Mouse (Mus musculus): ENCODE results near the gene Alpi. TPM values are rescaled to one million over a fixed set of nuclear protein-coding genes. Genes with fewer than 3 reads are reported as not detected.

Alpi gene
- total and polyA plus RNA-seq, 2 experiments, result 0.05 TPM; not detected in 1

DNA sequence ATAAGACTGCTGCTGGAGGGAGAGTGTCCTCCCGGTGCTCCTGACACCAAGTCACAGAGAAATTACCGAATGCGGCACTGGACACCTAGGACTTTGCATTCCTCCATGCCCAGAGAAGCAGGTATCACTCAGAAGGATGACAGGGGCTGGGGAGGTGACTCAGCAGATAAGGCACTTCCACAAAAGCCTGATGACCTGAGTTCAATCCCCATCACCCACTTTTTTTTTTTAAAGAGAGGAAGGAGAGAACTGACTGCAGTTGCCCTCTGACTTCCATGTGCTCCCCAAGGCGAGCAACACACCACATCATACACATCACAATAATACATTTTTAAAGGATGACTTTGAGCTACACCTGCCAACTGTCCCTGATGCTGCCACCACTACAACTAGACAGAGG lies 44.3 kb downstream of the Alpi start:
- Histone ChIP-seq H3K27ac (replicated peaks; ENCODE audit: insufficient read depth, low read depth, low read length) (no peak overlapping the region), H3K4me3 (ENCODE audit: insufficient read depth, low read depth, low read length) (no peak overlapping the region), H3K36me3 (ENCODE audit: control insufficient read depth, insufficient read depth, low read length) (no peaks in the 10 kb centered on the region), H3K27me3 (ENCODE audit: control insufficient read depth, insufficient read depth, low read length) (no peaks in the 10 kb centered on the region), H3K9ac (ENCODE audit: low read depth, low read length) (no peak overlapping the region), H3K79me2 (ENCODE audit: control insufficient read depth, insufficient read depth, low read length) (no peaks in the 10 kb centered on the region), H3K4me1 (ENCODE audit: control insufficient read depth, insufficient read depth, low read length) (no peaks in the 10 kb centered on the region)
- TF ChIP-seq CTCF (IDR thresholded peaks at IDR 0.05; ENCODE audit: low read depth, low read length) (no peak), POLR2A (IDR thresholded peaks at IDR 0.05; ENCODE audit: extremely low read depth, insufficient read depth, low read length) (no peak)
- 80% methylated on average over 4 of the region's 4 CpGs for WGBS
- no peak for DNase-seq (ENCODE audit: extremely low read depth, low read depth, low spot score)

DNA sequence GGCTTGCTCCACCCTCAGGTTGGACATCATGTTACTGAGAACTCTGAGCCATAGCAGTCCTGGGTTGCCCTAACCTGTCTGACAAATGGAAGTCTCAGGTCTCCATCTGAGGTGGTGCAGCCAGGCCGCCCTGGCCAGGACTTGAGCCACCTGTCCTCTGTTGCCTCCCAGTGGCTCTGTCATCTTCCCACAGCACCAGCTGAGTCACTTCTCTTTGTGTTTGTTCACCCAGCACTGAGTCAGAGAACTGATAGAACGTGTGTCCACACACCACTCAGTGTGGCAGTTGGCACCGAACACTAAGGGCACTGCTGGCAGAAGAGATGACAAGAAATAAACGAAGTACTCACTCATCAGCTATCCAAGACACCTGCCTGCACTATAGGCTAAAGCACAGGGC lies 50.0 kb downstream of the Alpi start:
- WGBS, result 82% methylated on average over 4 of the region's 4 CpGs
- Histone ChIP-seq H3K36me3 (ENCODE audit: control insufficient read depth, insufficient read depth, low read length) (no peaks in the 10 kb centered on the region), H3K4me1 (ENCODE audit: control insufficient read depth, insufficient read depth, low read length) (no peaks in the 10 kb centered on the region), H3K4me3 (ENCODE audit: insufficient read depth, low read depth, low read length) (no peak overlapping the region), H3K27me3 (ENCODE audit: control insufficient read depth, insufficient read depth, low read length) (no peaks in the 10 kb centered on the region), H3K9ac (ENCODE audit: low read depth, low read length) (no peak overlapping the region), H3K27ac (replicated peaks; ENCODE audit: insufficient read depth, low read depth, low read length) (no peak overlapping the region), H3K79me2 (ENCODE audit: control insufficient read depth, insufficient read depth, low read length) (no peaks in the 10 kb centered on the region)
- DNase-seq (ENCODE audit: extremely low read depth, low read depth, low spot score), result no peak
- TF ChIP-seq CTCF (IDR thresholded peaks at IDR 0.05; ENCODE audit: low read depth, low read length) (no peak), POLR2A (IDR thresholded peaks at IDR 0.05; ENCODE audit: extremely low read depth, insufficient read depth, low read length) (no peak)

DNA sequence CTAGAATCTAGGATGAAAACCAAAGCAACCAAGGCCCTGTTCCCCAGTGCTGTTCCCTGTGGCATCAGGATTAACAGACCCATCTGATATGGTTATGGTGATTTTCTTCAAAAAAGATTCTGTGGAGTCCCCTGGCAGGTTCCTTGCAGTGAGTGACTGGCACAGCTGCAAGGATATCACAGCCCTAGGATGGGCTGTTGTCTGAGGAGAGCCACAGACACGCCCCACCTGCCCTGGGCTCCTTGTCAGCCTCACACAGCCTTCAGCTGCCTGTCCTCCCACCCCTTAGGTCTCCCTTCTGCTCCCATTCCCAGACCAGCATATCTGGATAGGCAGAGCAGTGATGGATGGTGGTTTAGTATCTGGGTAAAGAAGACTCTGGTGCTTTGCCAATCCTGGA lies 50.7 kb downstream of the Alpi start:
- Histone ChIP-seq H3K9ac (ENCODE audit: low read depth, low read length) (no peak overlapping the region), H3K27me3 (ENCODE audit: control insufficient read depth, insufficient read depth, low read length) (no peaks in the 10 kb centered on the region), H3K36me3 (ENCODE audit: control insufficient read depth, insufficient read depth, low read length) (no peaks in the 10 kb centered on the region), H3K27ac (replicated peaks; ENCODE audit: insufficient read depth, low read depth, low read length) (no peak overlapping the region), H3K4me3 (ENCODE audit: insufficient read depth, low read depth, low read length) (no peak overlapping the region), H3K4me1 (ENCODE audit: control insufficient read depth, insufficient read depth, low read length) (no peaks in the 10 kb centered on the region), H3K79me2 (ENCODE audit: control insufficient read depth, insufficient read depth, low read length) (no peaks in the 10 kb centered on the region)
- no peak for TF ChIP-seq POLR2A (IDR thresholded peaks at IDR 0.05; ENCODE audit: extremely low read depth, insufficient read depth, low read length)
- no peak for TF ChIP-seq CTCF (IDR thresholded peaks at IDR 0.05; ENCODE audit: low read depth, low read length)
- DNase-seq (ENCODE audit: extremely low read depth, low read depth, low spot score), result no peak
- WGBS, result 96% methylated on average over 1 of the region's 1 CpGs

DNA sequence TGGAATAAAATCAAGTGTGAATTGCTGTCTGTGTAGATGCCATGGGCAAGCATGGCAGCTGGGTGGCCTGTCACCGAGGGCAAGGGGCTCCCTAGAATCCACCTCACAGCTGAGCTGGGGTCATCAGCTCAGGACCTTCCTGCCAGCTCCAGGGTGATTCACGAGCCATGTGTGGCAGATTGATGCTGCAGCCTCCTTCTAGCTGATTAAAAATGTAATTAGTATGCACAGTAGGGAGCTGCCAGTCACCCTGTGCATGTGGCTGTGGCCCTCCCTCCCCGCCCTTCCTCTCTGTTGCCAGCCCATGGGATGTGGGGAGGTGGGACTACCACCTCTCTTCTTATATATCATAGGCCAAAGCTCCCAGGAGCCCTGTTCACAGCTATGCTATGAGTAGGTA lies 51.3 kb downstream of the Alpi start:
- DNase-seq (ENCODE audit: extremely low read depth, low read depth, low spot score), result no peak
- Histone ChIP-seq H3K9ac (ENCODE audit: low read depth, low read length) (no peak overlapping the region), H3K27ac (replicated peaks; ENCODE audit: insufficient read depth, low read depth, low read length) (no peak overlapping the region), H3K36me3 (ENCODE audit: control insufficient read depth, insufficient read depth, low read length) (no peaks in the 10 kb centered on the region), H3K79me2 (ENCODE audit: control insufficient read depth, insufficient read depth, low read length) (no peaks in the 10 kb centered on the region), H3K4me1 (ENCODE audit: control insufficient read depth, insufficient read depth, low read length) (no peaks in the 10 kb centered on the region), H3K27me3 (ENCODE audit: control insufficient read depth, insufficient read depth, low read length) (no peaks in the 10 kb centered on the region), H3K4me3 (ENCODE audit: insufficient read depth, low read depth, low read length) (no peak overlapping the region)
- 90% methylated on average over 3 of the region's 3 CpGs for whole genome bisulfite sequencing
- TF ChIP-seq CTCF (IDR thresholded peaks at IDR 0.05; ENCODE audit: low read depth, low read length), result no peak
- TF ChIP-seq POLR2A (IDR thresholded peaks at IDR 0.05; ENCODE audit: extremely low read depth, insufficient read depth, low read length), result no peak

Other genes starting within 250 kb of the Alpi start
- gene Alppl2, start 11.7 kb downstream of the Alpi start, total RNA-seq (2014; rRNA removed), result not detected in 2 replicates
- gene Alppl2, start 11.7 kb downstream of the Alpi start, polyA plus RNA-seq (2012; rRNA removed), result not detected in 2 replicates
- gene Akp3, start 23.4 kb upstream of the Alpi start, total RNA-seq (2014; rRNA removed), result not detected in 2 replicates
- gene Akp3, start 23.4 kb upstream of the Alpi start, polyA plus RNA-seq (2012; rRNA removed), result not detected in 2 replicates
- gene Ecel1, start 54.9 kb upstream of the Alpi start, total RNA-seq (2014; rRNA removed), result not detected in 2 replicates
- 0.02 TPM in 1 of 2 replicates, not detected in the other for gene Ecel1, start 54.9 kb upstream of the Alpi start, polyA plus RNA-seq (2012; rRNA removed)
- not detected in 2 replicates for gene Prss56, start 81.7 kb upstream of the Alpi start, total RNA-seq (2014; rRNA removed)
- gene Prss56, start 81.7 kb upstream of the Alpi start, polyA plus RNA-seq (2012; rRNA removed), result not detected in 2 replicates
- gene Chrnd, start 89.0 kb upstream of the Alpi start, total RNA-seq (2014; rRNA removed), result not detected in 2 replicates
- gene Chrnd, start 89.0 kb upstream of the Alpi start, polyA plus RNA-seq (2012; rRNA removed), result not detected in 2 replicates
- gene Chrng, start 103.1 kb upstream of the Alpi start, total RNA-seq (2014; rRNA removed), result not detected in 2 replicates
- gene Chrng, start 103.1 kb upstream of the Alpi start, polyA plus RNA-seq (2012; rRNA removed), result not detected in 2 replicates
- 39.3 and 39.4 TPM in 2 replicates for gene Eif4e2, start 112.3 kb upstream of the Alpi start, total RNA-seq (2014; rRNA removed)
- 23.3 and 23.8 TPM in 2 replicates for gene Eif4e2, start 112.3 kb upstream of the Alpi start, polyA plus RNA-seq (2012; rRNA removed)
- gene Efhd1, start 162.8 kb upstream of the Alpi start, total RNA-seq (2014; rRNA removed), result 0.54 TPM in 1 of 2 replicates, not detected in the other
- gene Efhd1, start 162.8 kb upstream of the Alpi start, polyA plus RNA-seq (2012; rRNA removed), result 0.22 and 0.24 TPM in 2 replicates
- gene Gigyf2, start 225.4 kb upstream of the Alpi start, total RNA-seq (2014; rRNA removed), result 39.2 and 39.7 TPM in 2 replicates
- 15.8 and 21.1 TPM in 2 replicates for gene Gigyf2, start 225.4 kb upstream of the Alpi start, polyA plus RNA-seq (2012; rRNA removed)